Mouse (Mus musculus) midbrain, embryonic 16.5 days (tissue): ENCODE measurements around the gene Mageb1. TPM values are rescaled to one million over a fixed set of nuclear protein-coding genes. Genes with fewer than 3 reads are reported as not detected.
"Not testable (repeated sequence)": the region's sequence is repeated elsewhere in the genome, so short reads cannot be mapped to it uniquely, and the experiment has no call there.

ENCODE experiments used
- ATAC-seq: fragments of 200-750 bp; cut with Nextera tagmentation; 2 replicates; pipeline ENCODE4 v1.8.0; 2017; ENCODE audit warnings: moderate TSS enrichment
- H3K27ac ChIP-seq: fragments of 300-500 bp; sonication (generic); 2 replicates; pipeline ENCODE4 v1.5.1; 2014; ENCODE audit warnings: mild to moderate bottlenecking, low read length, mixed read lengths
- H3K27me3 ChIP-seq: fragments of 300-500 bp; sonication (generic); 2 replicates; pipeline ENCODE4 v1.6.1; 2014; ENCODE audit warnings: low read depth, low read length, mixed read lengths; ENCODE audit not compliant: control insufficient read depth, insufficient read depth
- H3K36me3 ChIP-seq: fragments of 300-500 bp; sonication (generic); 2 replicates; pipeline ENCODE4 v1.6.1; 2014; ENCODE audit warnings: mild to moderate bottlenecking, low read length, moderate library complexity, mixed read lengths; ENCODE audit not compliant: control insufficient read depth, insufficient read depth
- H3K4me1 ChIP-seq: fragments of 300-500 bp; sonication (generic); 2 replicates; pipeline ENCODE4 v1.6.1; 2014; ENCODE audit warnings: mild to moderate bottlenecking, low read length, mixed read lengths; ENCODE audit not compliant: control insufficient read depth, insufficient read depth
- H3K4me2 ChIP-seq: fragments of 300-500 bp; sonication (generic); 2 replicates; pipeline ENCODE4 v1.6.1; 2014; ENCODE audit warnings: mild to moderate bottlenecking, low read length, mixed read lengths
- H3K4me3 ChIP-seq: fragments of 300-500 bp; sonication (generic); 2 replicates; pipeline ENCODE4 v1.5.1; 2014; ENCODE audit warnings: low read depth, mild to moderate bottlenecking, low read length, moderate library complexity, mixed read lengths
- H3K9ac ChIP-seq: fragments of 300-500 bp; sonication (generic); 2 replicates; pipeline ENCODE4 v1.6.1; 2014; ENCODE audit warnings: low read depth, low read length, mixed read lengths
- H3K9me3 ChIP-seq: fragments of 300-500 bp; sonication (generic); replicated peaks from 2 replicates; pipeline ENCODE4 v1.6.1; 2014; ENCODE audit warnings: mild to moderate bottlenecking, low read length, mixed read lengths; ENCODE audit not compliant: control insufficient read depth, poor library complexity, severe bottlenecking
- WGBS: fragments of 180-500 bp; shearing (Covaris S2); extraction: QIAGEN DNeasy Blood & Tissue Kit; methylation state at CpG from one replicate; pipeline ENCODE4 v1.1.7; 2014; 5-methylcytosine and 5-hydroxymethylcytosine counted together
- polyA plus RNA-seq: library from polyadenylated mRNA; unstranded; fragments of >200 nt; fragmentation: Nextera tagmentation; extraction: Ambion mirVana; gene quantifications from 2 replicates; pipeline ENCODE4 v1.2.1, GENCODE M21; 2015

The Mageb1 gene
- not detected in 2 replicates for polyA plus RNA-seq

DNA sequence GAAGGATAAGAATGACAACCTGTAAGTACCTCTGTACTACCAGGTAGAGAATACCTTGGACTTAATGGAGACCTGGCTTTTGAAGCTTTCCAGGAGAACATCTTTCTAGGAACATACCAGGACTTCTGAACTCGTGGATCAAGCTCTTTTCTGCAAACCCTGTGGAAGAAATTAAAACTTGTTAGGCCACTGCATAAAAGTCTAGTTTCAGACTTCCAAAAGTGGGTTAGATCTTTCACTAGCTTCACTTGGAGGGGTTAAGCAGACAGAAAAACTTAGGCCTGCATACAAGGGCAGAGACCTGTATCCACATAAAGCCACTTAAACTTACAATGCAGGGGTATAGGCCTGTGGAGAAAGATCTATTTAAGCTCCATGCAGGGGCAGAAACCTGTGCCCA lies at the start of gene Mageb1:
Mageb1 (minus strand) TSS at position 101 of the 400 bp plus-strand sequence.
- not testable (repeated sequence) for H3K4me3 ChIP-seq, H3K9ac ChIP-seq, H3K27me3 ChIP-seq, H3K27ac ChIP-seq, H3K36me3 ChIP-seq, ATAC-seq, H3K4me1 ChIP-seq, H3K4me2 ChIP-seq, H3K9me3 ChIP-seq
- WGBS: 19% methylated on average over 1 of the region's 1 CpGs

Other genes with a start within 250 kb of the Mageb1 start
- gene Mageb5, start 233.3 kb downstream of the Mageb1 start, polyA plus RNA-seq: not detected in 2 replicates